Mouse (Mus musculus) megakaryocyte, embryonic 14.5 days (primary cell): ENCODE measurements at regions not wholly inside any gene's neighbourhood (a gene's known extent, or its start where the extent isn't known, plus 50 kb on each side); places are given as distances from the start of the nearest gene placed in this dataset.

Experiments used
- FLI1 ChIP-seq: IDR thresholded peaks from 2 replicates; pipeline ENCODE4 v1.6.1; 2012; ENCODE audit warnings: low read length, inconsistent platforms, mixed read lengths
- GATA1 ChIP-seq: IDR thresholded peaks from 3 replicates; pipeline ENCODE4 v1.6.1; 2012; ENCODE audit warnings: mixed read lengths, low read length, inconsistent platforms, borderline replicate concordance

DNA sequence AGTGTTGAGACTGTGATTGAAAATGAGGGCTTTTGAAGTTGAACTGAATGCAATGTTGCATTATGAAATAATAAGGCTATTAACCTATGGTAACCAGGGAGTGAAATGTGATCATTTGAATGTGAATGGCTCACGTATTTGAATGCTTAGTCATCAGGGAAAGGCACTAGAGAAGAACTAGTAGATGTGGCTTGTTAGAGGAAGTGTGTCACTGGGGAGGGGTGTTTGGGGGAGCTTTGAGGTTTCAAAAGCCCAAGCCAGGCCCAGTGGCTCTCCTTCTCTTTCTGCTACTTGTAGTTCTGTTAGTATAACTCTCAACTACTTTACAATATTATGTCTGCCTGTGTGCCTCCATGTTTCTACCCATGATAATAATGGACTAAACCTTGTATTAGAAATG is 373.6 kb upstream of the Htr2a start:
- TF ChIP-seq GATA1, result no peak
- no peak for TF ChIP-seq FLI1
